Mouse (Mus musculus) cerebellum, adult 11-12 months (tissue): ENCODE results near the gene Zfp59.
"Not testable (repeated sequence)": the region's sequence is repeated elsewhere in the genome, so short reads cannot be mapped to it uniquely, and the experiment has no call there.

Experiments used
- DNase-seq: peaks from one replicate; pipeline ENCODE4 v3.0.0; 2022

The Zfp59 gene

GRCm38 (mm10) chr7:27838323-27839249 is at the start of gene Zfp59:
Gene Zfp59 (plus strand): TSS chr7:27838607.
- DNase-seq: peak; percentile 84

- no peak for DNase-seq
Observed at GRCm38 (mm10) chr7:27789306-27789705, 49.1 kb upstream of the Zfp59 start.

GRCm38 (mm10) chr7:27793865-27794264 is 44.5 kb upstream of the Zfp59 start:
- not testable (repeated sequence) for DNase-seq

GRCm38 (mm10) chr7:27794566-27794965 is 43.8 kb upstream of the Zfp59 start:
- DNase-seq: no peak

- DNase-seq: no peak
Observed at GRCm38 (mm10) chr7:27797906-27798811, 40.2 kb upstream of the Zfp59 start.

- DNase-seq: no peak
Observed at GRCm38 (mm10) chr7:27801137-27801536, 37.3 kb upstream of the Zfp59 start.

GRCm38 (mm10) chr7:27802986-27803385 is 35.4 kb upstream of the Zfp59 start:
- DNase-seq: no peak

- DNase-seq: peak; percentile 68
Observed at GRCm38 (mm10) chr7:27804297-27805030, 33.9 kb upstream of the Zfp59 start.

GRCm38 (mm10) chr7:27806896-27807295 is 31.5 kb upstream of the Zfp59 start, which contains the start of gene Zfp626:
Gene Zfp626 (plus strand): TSS chr7:27807196.
- DNase-seq: not testable (repeated sequence)

- DNase-seq: not testable (repeated sequence)
Observed at GRCm38 (mm10) chr7:27807305-27807704, 31.1 kb upstream of the Zfp59 start.

GRCm38 (mm10) chr7:27818526-27819110 is 19.8 kb upstream of the Zfp59 start:
- DNase-seq: no peak

GRCm38 (mm10) chr7:27822611-27823010 is 15.8 kb upstream of the Zfp59 start:
- DNase-seq: no peak

- DNase-seq: no peak
Observed at GRCm38 (mm10) chr7:27834131-27834530, 4.3 kb upstream of the Zfp59 start.

GRCm38 (mm10) chr7:27837896-27838295 is 511 bp upstream of the Zfp59 start:
- no peak for DNase-seq

GRCm38 (mm10) chr7:27839596-27839995 is 1.2 kb downstream of the Zfp59 start:
- no peak for DNase-seq

GRCm38 (mm10) chr7:27840104-27840503 is 1.7 kb downstream of the Zfp59 start:
- no peak for DNase-seq

GRCm38 (mm10) chr7:27857227-27857626 is 18.8 kb downstream of the Zfp59 start, which contains the start of gene Zfp607a:
Gene Zfp607a (plus strand): TSS chr7:27857527.
- DNase-seq: no peak

- no peak for DNase-seq
Observed at GRCm38 (mm10) chr7:27859301-27860251, 21.2 kb downstream of the Zfp59 start.

GRCm38 (mm10) chr7:27860396-27861235 is 22.2 kb downstream of the Zfp59 start:
- no peak for DNase-seq

GRCm38 (mm10) chr7:27862578-27862977 is 24.2 kb downstream of the Zfp59 start:
- DNase-seq: not testable (repeated sequence)
